Mouse (Mus musculus) midbrain, embryonic 16.5 days (tissue): Measurements from ENCODE around the gene Zfp12. TPM values are rescaled to one million over a fixed set of nuclear protein-coding genes. Genes with fewer than 3 reads are reported as not detected.

Experiments used
- ATAC-seq: fragments of 200-750 bp; cut with Nextera tagmentation; 2 replicates; pipeline ENCODE4 v1.8.0; 2017; ENCODE audit warnings: moderate TSS enrichment
- H3K27ac ChIP-seq: fragments of 300-500 bp; sonication (generic); 2 replicates; pipeline ENCODE4 v1.5.1; 2014; ENCODE audit warnings: mild to moderate bottlenecking, low read length, mixed read lengths
- H3K27me3 ChIP-seq: fragments of 300-500 bp; sonication (generic); 2 replicates; pipeline ENCODE4 v1.6.1; 2014; ENCODE audit warnings: low read depth, low read length, mixed read lengths; ENCODE audit not compliant: control insufficient read depth, insufficient read depth
- H3K36me3 ChIP-seq: fragments of 300-500 bp; sonication (generic); 2 replicates; pipeline ENCODE4 v1.6.1; 2014; ENCODE audit warnings: mild to moderate bottlenecking, low read length, moderate library complexity, mixed read lengths; ENCODE audit not compliant: control insufficient read depth, insufficient read depth
- H3K4me1 ChIP-seq: fragments of 300-500 bp; sonication (generic); 2 replicates; pipeline ENCODE4 v1.6.1; 2014; ENCODE audit warnings: mild to moderate bottlenecking, low read length, mixed read lengths; ENCODE audit not compliant: control insufficient read depth, insufficient read depth
- H3K4me2 ChIP-seq: fragments of 300-500 bp; sonication (generic); 2 replicates; pipeline ENCODE4 v1.6.1; 2014; ENCODE audit warnings: mild to moderate bottlenecking, low read length, mixed read lengths
- H3K4me3 ChIP-seq: fragments of 300-500 bp; sonication (generic); 2 replicates; pipeline ENCODE4 v1.5.1; 2014; ENCODE audit warnings: low read depth, mild to moderate bottlenecking, low read length, moderate library complexity, mixed read lengths
- H3K9ac ChIP-seq: fragments of 300-500 bp; sonication (generic); 2 replicates; pipeline ENCODE4 v1.6.1; 2014; ENCODE audit warnings: low read depth, low read length, mixed read lengths
- H3K9me3 ChIP-seq: fragments of 300-500 bp; sonication (generic); replicated peaks from 2 replicates; pipeline ENCODE4 v1.6.1; 2014; ENCODE audit warnings: mild to moderate bottlenecking, low read length, mixed read lengths; ENCODE audit not compliant: control insufficient read depth, poor library complexity, severe bottlenecking
- WGBS: fragments of 180-500 bp; shearing (Covaris S2); extraction: QIAGEN DNeasy Blood & Tissue Kit; methylation state at CpG from one replicate; pipeline ENCODE4 v1.1.7; 2014; 5-methylcytosine and 5-hydroxymethylcytosine counted together
- polyA plus RNA-seq: library from polyadenylated mRNA; unstranded; fragments of >200 nt; fragmentation: Nextera tagmentation; extraction: Ambion mirVana; gene quantifications from 2 replicates; pipeline ENCODE4 v1.2.1, GENCODE M21; 2015

Zfp12 gene
- polyA plus RNA-seq, 1 experiment from 2014 or later = 20.0 TPM

- WGBS = 81% methylated on average over 1 of the region's 1 CpGs
- Histone ChIP-seq H3K4me1 (no peaks in the 10 kb centered on the region), H3K27ac (no peak overlapping the region), H3K4me2 (no peak overlapping the region), H3K4me3 (no peak overlapping the region), H3K36me3 (no peaks in the 10 kb centered on the region), H3K27me3 (no peaks in the 10 kb centered on the region), H3K9ac (no peak overlapping the region), H3K9me3 (no peaks in the 10 kb centered on the region)
- ATAC-seq = no peak
Measured at GRCm38 (mm10) chr5:143222287-143222686, 12.7 kb upstream of the Zfp12 start.

DNA sequence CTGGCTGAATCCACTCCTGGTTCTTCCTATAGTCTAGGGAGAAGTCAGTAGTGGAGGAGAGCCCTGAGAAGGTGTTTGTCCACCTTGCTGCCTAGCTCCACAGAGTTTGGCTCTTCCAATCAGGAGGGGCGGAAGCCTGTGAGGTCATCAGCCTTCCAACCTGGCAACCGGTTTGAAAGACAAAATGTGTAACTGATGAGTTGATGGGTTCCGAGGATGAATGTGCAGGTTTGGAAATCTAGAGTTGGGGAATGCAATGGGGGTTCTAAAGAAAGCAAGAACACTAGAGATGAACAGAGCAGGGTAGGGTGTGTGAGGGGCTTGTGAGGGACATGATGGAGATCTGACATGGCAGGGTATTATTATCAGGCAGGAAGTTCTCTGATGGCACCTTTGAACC lies 8.2 kb upstream of the Zfp12 start, which contains the start of gene Spdye4a:
Gene Spdye4a, minus strand, starts transcription at position 101 of the 400 bp plus-strand sequence.
- H3K9me3 ChIP-seq = no peaks in the 10 kb centered on the region; the same call in none of the 2 replicates
- H3K4me3 ChIP-seq = no peak within 1 kb of the TSS
- H3K4me2 ChIP-seq = no peak within 1 kb of the TSS
- H3K9ac ChIP-seq = no peak within 1 kb of the TSS
- WGBS = 89% methylated on average over 3 of the region's 3 CpGs
- no peaks in the 10 kb centered on the region for H3K27me3 ChIP-seq
- ATAC-seq = no peak
- H3K27ac ChIP-seq = no peak within 1 kb of the TSS
- no peaks in the 10 kb centered on the region for H3K4me1 ChIP-seq
- H3K36me3 ChIP-seq = no peaks in the 10 kb centered on the region

GRCm38 (mm10) chr5:143236036-143236435 lies 1.1 kb downstream of the Zfp12 start:
- WGBS = 49% methylated on average over 9 of the region's 9 CpGs

GRCm38 (mm10) chr5:143244926-143245325 lies 10.0 kb downstream of the Zfp12 start:
- H3K9ac ChIP-seq = no peak overlapping the region
- 97% methylated on average over 26 of the region's 26 CpGs for WGBS
- H3K9me3 ChIP-seq = no peaks in the 10 kb centered on the region
- H3K4me3 ChIP-seq = no peak overlapping the region
- no peak overlapping the region for H3K4me2 ChIP-seq
- no peak for ATAC-seq
- H3K4me1 ChIP-seq = no peaks in the 10 kb centered on the region
- no peak overlapping the region for H3K27ac ChIP-seq
- peaks cover 69% of the 10 kb centered on the region for H3K36me3 ChIP-seq
- no peaks in the 10 kb centered on the region for H3K27me3 ChIP-seq

More at GRCm38 (mm10) chr5:143236036-143236435, 1.1 kb downstream of the Zfp12 start:
- Histone ChIP-seq H3K4me3 (peak overlapping the region; percentile 74), H3K4me2 (peak overlapping the region; percentile 87), H3K9me3 (no peaks in the 10 kb centered on the region), H3K27me3 (no peaks in the 10 kb centered on the region), H3K4me1 (peaks cover 22% of the 10 kb centered on the region), H3K36me3 (peaks cover 11% of the 10 kb centered on the region), H3K27ac (no peak overlapping the region), H3K9ac (peak overlapping the region; percentile 94)
- no peak for ATAC-seq

GRCm38 (mm10) chr5:143252039-143252438 lies 17.1 kb downstream of the Zfp12 start:
- 61% methylated on average over 6 of the region's 6 CpGs for WGBS
- H3K4me1 ChIP-seq = peaks cover 14% of the 10 kb centered on the region
- H3K27me3 ChIP-seq = peaks cover 16% of the 10 kb centered on the region
- no peaks in the 10 kb centered on the region; the same call in 1 of the 2 replicates for H3K9me3 ChIP-seq
- no peak overlapping the region for H3K4me2 ChIP-seq
- ATAC-seq = peak; percentile 33
- H3K36me3 ChIP-seq = peaks cover 52% of the 10 kb centered on the region
- H3K9ac ChIP-seq = no peak overlapping the region
- no peak overlapping the region for H3K4me3 ChIP-seq
- H3K27ac ChIP-seq = no peak overlapping the region

DNA sequence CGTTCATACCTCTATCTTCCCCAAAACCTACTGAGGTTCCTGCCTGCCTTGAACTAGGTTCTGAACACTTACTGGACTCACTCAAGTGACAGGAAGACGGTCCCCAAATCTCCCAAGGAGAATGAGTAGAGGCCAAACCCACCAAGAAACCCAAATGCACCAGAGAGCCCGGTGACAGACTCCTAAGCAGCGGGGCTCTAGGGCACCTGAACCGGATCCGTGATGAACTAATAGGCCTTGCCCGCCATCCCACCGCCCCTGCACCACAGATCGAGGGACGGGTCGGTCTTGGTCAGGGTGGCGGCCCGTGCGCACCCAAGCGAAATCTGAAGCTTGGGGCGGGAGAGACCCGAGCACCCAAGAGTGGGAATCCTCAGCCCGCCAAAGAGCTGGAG lies 17.8 kb downstream of the Zfp12 start:
- no peak overlapping the region for H3K4me2 ChIP-seq
- peaks cover 14% of the 10 kb centered on the region for H3K4me1 ChIP-seq
- peaks cover 24% of the 10 kb centered on the region for H3K27me3 ChIP-seq
- no peak overlapping the region for H3K27ac ChIP-seq
- ATAC-seq = no peak
- H3K9ac ChIP-seq = no peak overlapping the region
- 39% methylated on average over 18 of the region's 18 CpGs for WGBS
- H3K36me3 ChIP-seq = peaks cover 49% of the 10 kb centered on the region
- no peaks in the 10 kb centered on the region; the same call in 1 of the 2 replicates for H3K9me3 ChIP-seq
- H3K4me3 ChIP-seq = no peak overlapping the region

GRCm38 (mm10) chr5:143253186-143253880 lies 18.4 kb downstream of the Zfp12 start:
- Histone ChIP-seq H3K27ac (no peak overlapping the region), H3K4me3 (peak overlapping the region; percentile 18), H3K36me3 (peaks cover 45% of the 10 kb centered on the region), H3K27me3 (peaks cover 28% of the 10 kb centered on the region), H3K4me2 (peak overlapping the region; percentile 46), H3K4me1 (peaks cover 14% of the 10 kb centered on the region), H3K9me3 (no peaks in the 10 kb centered on the region; the same call in 1 of the 2 replicates), H3K9ac (peak overlapping the region; percentile 50; the same call in 1 of the 2 replicates)
- ATAC-seq = no peak
- WGBS = 7% methylated on average over 100 of the region's 103 CpGs

- peak overlapping the region; percentile 46 for H3K4me2 ChIP-seq
- no peaks in the 10 kb centered on the region; the same call in 1 of the 2 replicates for H3K9me3 ChIP-seq
- peak overlapping the region; percentile 18 for H3K4me3 ChIP-seq
- WGBS = 6% methylated on average over 78 of the region's 81 CpGs
- H3K27me3 ChIP-seq = peaks cover 28% of the 10 kb centered on the region
- no peak overlapping the region for H3K27ac ChIP-seq
- H3K36me3 ChIP-seq = peaks cover 46% of the 10 kb centered on the region
- peak overlapping the region; percentile 50; the same call in 1 of the 2 replicates for H3K9ac ChIP-seq
- peaks cover 14% of the 10 kb centered on the region for H3K4me1 ChIP-seq
- no peak for ATAC-seq
Measured at GRCm38 (mm10) chr5:143253881-143254486, 19.0 kb downstream of the Zfp12 start.
